Mouse (Mus musculus): ENCODE results near the gene Clps. TPM values are rescaled to one million over a fixed set of nuclear protein-coding genes. Genes with fewer than 3 reads are reported as not detected.
"Not testable (repeated sequence)": the region's sequence is repeated elsewhere in the genome, so short reads cannot be mapped to it uniquely, and the experiment has no call there.

The Clps gene
- total RNA-seq, 1 experiment from 2014 or later = not detected

DNA sequence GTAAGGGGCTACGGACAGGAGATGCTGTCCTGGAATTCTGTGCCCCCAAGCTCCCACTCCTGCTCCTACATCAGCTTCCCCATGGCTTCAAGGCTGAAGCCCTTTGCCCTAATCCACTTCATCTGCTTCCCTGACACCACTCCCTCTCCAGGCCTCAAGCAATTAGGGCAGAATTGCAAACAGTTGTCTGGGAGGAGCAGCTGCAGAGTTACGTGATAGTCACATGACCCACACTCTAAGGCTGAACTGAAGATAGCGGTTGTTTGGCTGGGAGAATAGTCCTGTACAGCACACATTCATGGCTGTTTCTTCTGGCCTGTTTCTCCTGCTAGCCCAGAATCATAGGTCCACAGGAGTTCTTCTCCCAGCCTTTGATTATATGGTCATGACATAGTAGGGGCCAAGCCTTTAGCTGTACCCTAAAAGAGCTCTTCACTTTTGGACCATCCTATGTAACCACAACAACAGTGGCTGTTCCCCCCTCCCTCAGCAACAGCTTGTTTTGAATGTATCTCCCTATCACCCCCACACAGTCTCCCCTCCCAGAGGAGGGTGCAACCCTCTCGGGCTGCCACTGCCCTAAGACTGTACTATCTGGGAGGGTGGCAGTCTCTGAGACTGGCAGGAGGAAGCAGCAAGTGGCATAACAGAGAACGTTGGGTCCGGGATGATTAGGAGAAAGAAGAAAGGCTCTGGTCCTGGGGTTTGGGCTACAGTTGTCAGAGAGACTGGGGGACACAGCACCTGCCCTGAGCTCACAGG lies 3.8 kb downstream of the Clps start:
- no peak for ATAC-seq (replicated peaks; ENCODE audit: insufficient number of reproducible peaks, low FRiP score, low TSS enrichment, poor library complexity, severe bottlenecking)

DNA sequence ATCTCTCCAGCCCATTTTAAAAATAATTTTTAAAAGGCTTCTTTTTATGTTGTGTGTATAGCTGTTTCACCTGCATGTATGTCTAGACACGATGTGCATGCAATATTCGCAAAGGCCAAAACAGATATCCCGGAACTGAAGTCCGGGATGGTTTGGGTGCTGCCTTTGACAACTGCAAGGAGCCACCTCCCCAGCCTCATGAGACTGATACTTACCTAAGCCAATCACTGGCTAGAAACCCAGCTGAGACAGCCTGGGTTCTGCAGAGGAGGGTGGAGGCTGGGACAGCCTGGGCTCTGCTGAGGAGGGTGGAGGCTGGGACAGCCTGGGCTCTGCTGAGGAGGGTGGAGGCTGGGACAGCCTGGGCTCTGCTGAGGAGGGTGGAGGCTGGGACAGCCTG lies 6.5 kb downstream of the Clps start:
- ATAC-seq (replicated peaks; ENCODE audit: insufficient number of reproducible peaks, low FRiP score, low TSS enrichment, poor library complexity, severe bottlenecking) = not testable (repeated sequence)

DNA sequence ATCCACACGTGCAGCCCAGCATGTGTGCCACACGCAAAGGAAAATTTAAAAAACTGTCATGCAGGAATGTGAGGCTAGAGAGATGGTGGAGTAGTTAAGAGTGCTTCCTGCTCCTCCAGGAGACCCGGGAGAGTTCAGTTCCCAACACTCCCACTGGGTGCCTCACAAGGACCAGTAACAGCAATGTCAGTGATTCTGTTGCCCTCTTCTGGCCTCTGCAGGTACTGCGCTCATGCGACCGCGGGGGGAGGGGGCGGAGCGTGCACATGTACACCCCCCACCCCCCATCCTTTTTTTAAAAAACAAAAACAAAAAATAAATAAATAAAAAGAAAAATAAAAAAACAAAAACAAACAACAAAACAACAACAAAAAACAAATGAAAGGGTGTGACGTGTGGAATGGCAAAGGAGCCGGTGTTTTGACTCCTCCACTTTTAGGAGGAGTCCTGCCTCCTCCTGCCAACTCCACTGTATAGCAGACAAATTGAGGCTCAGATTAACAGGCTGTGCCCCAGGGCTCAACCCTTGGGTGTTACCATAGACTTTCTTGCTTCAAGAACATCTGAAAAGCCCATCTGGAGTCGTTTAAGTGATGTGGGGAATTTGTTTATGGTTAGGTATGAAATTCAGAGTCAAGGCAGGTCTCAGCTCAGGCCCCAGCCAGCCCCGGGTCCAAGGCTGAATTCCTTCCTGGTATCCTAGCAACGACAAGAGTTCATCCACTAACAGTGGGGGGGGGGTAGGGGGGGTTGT lies 7.3 kb downstream of the Clps start:
- ATAC-seq (replicated peaks; ENCODE audit: insufficient number of reproducible peaks, low FRiP score, low TSS enrichment, poor library complexity, severe bottlenecking) = peak; percentile 77; the same call in 1 of the 2 replicates

DNA sequence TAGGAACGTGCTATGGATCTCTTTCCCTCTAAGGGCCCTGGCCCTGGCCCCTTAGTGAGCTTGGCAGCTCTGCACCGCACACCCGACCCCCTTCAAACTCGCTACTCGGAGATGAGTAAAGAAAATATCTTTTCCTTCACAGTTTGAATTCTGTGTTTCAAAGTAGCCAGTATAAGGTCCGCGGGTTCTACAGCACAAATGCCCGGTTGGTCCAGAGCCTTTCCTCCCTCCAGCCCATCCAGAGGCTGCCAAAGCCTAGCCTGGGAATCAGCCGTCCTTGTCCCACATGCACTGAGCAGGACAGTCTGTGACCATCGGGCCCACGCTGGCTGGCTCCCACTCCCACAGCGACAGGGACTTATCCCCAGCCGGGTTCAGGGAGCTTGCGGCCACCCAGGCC lies 11.5 kb downstream of the Clps start, which contains the start of gene Clpsl2:
TSS of gene Clpsl2 (plus strand) at position 301 of the 400 bp plus-strand sequence.
- no peak for ATAC-seq (replicated peaks; ENCODE audit: insufficient number of reproducible peaks, low FRiP score, low TSS enrichment, poor library complexity, severe bottlenecking)

DNA sequence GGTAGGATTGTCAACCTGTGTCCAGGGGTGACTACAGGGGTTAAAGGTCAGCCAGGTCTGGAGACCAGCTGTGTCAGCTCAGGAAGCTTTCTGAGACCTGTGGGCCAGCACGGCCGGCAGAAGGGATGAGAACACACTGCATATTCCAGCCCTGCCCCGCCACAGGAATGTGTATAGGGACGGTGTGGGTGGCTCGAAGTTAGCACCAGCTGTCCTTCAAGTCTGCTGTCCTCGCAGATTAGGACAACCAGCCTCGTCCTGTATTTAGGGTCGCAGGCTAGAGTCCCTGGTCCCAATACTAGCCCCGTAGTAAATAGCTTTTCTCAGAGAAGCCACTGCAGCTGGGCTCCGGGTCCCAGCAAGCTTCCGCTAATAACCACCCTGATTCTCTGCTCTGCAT lies 12.0 kb downstream of the Clps start:
- no peak for ATAC-seq (replicated peaks; ENCODE audit: insufficient number of reproducible peaks, low FRiP score, low TSS enrichment, poor library complexity, severe bottlenecking)

DNA sequence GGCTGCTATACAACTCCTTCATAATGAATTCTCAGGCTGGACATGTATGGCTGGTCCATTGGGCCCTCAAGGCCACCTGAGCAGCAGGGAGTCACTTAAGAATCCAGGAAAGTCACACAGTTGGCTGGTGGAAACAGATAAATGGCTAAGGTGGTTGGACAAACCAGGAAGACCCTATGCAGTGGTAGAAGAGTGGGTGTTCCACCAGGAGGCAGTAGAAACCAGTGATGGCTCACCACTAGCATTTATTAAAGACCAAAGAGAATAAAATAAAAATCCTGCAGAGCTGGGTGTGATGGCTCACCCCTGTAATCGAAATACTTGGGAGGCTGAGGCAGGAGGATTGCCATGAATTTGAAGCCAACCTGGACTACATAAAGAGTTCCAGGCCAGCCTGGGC lies 13.6 kb downstream of the Clps start:
- ATAC-seq (replicated peaks; ENCODE audit: insufficient number of reproducible peaks, low FRiP score, low TSS enrichment, poor library complexity, severe bottlenecking) = no peak

DNA sequence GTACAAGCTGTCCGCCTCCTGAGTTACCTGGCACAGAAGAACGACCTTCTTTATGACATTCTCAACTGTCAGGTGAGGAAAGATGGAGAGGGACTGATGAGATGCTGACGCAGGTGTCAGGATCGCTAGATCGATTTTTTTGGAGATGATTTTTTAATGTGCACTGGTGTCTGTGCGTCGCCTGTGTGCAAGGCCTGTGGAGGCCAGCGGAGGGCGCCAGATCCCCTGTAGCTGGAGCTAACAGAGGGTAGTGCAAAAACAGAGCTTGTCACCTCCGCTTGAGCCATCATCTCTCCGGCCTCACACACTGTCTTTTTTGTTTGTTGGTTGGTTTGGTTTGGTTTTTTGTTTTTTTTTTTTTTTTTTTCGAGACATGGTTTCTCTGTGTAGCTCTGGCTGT lies 22.7 kb downstream of the Clps start:
- no peak for ATAC-seq (replicated peaks; ENCODE audit: insufficient number of reproducible peaks, low FRiP score, low TSS enrichment, poor library complexity, severe bottlenecking)

DNA sequence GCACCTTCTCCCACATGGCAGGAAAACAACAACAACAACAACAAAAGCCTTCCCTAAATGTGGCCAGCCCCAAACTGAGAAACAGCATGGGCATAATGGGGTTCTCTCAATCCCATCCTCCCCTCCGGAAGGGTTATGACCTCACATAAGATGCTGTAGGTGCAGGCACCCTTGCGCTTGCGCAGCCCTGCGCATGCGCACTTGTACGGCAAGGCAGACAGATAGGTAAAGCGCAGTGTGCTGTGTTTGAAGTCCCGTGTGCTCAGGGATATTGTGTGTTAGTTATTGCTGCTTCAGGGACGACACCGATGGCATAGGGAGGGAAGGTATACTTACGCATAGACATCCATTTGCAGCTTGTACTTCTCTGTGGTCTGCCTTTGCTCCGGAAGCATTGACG lies 27.2 kb downstream of the Clps start:
- no peak for ATAC-seq (replicated peaks; ENCODE audit: insufficient number of reproducible peaks, low FRiP score, low TSS enrichment, poor library complexity, severe bottlenecking)

DNA sequence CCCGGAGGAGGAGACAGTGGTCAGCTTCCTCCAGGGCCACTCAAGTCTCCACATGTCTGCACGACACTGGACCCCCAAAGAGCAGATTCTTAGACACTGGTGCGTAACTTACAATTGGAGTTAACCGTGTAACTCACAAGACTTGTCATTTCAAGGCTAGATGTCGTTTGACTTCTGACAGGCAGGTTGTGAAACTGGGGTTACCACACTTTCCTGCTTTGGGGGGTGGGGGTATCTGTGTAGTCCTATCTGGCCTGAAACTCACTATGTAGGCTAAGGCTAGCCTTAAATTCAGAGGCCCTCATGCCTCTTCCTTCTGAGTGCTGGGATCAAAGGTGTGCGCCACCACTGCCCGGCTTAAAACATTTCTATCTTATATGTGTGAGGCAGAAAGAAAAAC lies 28.0 kb downstream of the Clps start:
- ATAC-seq (replicated peaks; ENCODE audit: insufficient number of reproducible peaks, low FRiP score, low TSS enrichment, poor library complexity, severe bottlenecking) = no peak

DNA sequence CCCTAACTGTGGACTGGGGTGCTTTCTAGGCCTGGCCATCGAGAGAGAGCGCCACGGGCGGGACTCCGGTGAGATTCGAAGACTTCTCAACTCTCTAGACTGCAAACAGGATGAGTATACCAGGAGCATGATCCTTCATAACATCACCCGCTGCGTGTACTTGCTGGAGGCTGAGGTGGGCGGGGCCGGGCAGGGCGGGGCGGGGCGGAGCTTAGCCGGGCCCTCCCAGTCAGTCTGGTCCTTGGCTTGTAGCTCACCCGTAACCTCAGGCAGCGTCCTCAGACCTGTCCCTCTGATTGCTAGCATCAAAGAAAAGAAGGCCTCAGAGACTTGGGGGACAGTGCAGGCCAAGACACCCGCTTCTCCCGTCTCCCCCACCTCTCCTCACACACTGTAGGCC lies 28.6 kb downstream of the Clps start:
- ATAC-seq (replicated peaks; ENCODE audit: insufficient number of reproducible peaks, low FRiP score, low TSS enrichment, poor library complexity, severe bottlenecking) = no peak

DNA sequence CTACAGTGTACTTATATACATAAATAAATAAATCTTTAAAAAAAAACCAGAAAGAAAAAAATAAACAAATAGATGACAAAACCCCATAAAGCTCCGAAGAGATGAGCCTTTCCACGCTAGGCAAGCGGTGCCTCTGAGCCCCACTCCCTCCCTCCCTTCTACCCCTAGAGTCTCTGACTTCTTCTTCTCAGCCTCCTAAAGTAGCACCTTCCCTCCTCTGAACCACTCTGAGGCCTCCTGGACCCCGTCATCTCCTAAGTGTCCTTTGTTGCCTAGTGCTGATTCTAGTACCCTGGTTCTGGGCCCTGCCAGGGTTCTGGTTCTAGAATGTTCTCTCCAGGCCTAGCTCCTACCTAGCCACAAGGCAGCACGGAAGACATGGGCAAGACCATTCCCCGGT lies 30.1 kb downstream of the Clps start, which contains the start of gene Armc12:
TSS of gene Armc12 (plus strand) at position 301 of the 400 bp plus-strand sequence.
- no peak for ATAC-seq (replicated peaks; ENCODE audit: insufficient number of reproducible peaks, low FRiP score, low TSS enrichment, poor library complexity, severe bottlenecking)

DNA sequence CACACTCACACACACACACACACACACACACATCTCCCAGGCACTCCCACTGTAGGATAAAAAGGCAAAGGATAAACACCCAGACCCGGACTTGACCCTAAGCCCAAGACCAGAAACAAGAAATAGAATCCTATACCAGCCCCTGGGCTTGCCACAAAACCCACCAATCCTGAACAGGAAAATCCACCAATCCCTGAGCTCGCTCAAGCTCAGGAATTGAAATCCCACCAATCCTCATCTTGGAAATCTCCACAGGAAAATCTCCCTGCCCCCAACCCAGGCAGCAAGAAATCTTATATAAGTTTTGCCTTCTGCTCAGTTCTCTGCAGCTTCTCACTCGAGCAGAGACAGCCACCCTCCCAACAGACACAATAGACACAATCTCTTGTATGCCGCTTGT lies 31.4 kb downstream of the Clps start:
- no peak for ATAC-seq (replicated peaks; ENCODE audit: insufficient number of reproducible peaks, low FRiP score, low TSS enrichment, poor library complexity, severe bottlenecking)

DNA sequence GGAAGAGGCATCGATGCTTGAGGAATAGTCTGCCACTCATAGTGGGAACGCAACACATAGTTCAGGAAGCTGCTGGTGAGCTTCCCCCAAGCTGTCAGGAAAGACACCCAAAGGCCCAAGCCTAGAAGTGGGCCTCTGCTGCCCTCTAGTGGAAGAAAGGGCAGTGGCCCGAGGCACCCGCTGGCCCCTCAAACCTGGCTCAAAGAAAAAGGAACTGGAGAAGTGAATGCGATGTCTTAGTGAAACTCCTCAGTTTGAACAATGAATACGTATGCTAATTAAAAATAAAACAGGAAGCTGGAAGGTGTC lies 32.6 kb downstream of the Clps start:
- peak; percentile 72; the same call in 1 of the 2 replicates for ATAC-seq (replicated peaks; ENCODE audit: insufficient number of reproducible peaks, low FRiP score, low TSS enrichment, poor library complexity, severe bottlenecking)

DNA sequence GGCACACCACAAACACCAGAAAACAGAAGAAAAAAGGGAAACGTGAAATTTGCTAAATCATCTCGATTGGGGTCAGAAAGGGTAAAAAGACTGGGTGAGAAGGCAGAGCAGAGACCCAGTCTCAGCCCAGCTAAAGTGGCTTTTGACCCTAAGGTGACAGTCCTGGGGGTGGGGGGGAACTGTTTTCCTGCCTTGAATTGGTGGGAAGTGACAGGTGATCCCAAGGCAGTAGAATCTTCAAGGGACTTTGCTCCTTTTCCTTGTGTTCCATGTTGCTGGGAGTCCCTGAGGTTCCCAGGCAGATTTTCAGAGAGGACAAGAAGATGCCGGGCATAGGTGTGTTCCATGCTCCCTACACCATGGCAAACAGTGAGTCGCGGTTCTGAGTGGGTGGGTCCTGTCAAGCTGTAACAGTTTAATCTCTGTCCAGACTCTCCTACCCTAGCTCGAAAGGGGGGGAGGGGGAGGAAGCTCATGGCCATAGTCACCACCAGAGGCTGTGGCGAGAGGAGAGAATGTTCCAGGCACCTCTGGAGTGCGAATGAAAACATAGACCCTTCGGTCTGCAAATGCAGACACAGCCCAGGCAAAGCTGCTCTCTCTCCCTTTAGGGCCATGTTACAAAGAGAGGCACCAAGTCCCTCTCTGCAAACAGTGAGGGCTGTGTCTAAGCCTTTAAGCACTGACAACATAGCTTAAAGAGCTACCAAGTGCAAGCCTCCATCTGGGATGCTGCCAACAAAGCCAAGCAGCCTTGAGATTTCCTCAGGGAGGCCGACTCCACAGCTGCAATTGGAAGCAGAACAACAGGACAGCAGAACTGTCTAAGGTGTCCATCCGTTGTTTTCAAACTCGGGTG lies 33.2 kb downstream of the Clps start:
- no peak for ATAC-seq (replicated peaks; ENCODE audit: insufficient number of reproducible peaks, low FRiP score, low TSS enrichment, poor library complexity, severe bottlenecking)

DNA sequence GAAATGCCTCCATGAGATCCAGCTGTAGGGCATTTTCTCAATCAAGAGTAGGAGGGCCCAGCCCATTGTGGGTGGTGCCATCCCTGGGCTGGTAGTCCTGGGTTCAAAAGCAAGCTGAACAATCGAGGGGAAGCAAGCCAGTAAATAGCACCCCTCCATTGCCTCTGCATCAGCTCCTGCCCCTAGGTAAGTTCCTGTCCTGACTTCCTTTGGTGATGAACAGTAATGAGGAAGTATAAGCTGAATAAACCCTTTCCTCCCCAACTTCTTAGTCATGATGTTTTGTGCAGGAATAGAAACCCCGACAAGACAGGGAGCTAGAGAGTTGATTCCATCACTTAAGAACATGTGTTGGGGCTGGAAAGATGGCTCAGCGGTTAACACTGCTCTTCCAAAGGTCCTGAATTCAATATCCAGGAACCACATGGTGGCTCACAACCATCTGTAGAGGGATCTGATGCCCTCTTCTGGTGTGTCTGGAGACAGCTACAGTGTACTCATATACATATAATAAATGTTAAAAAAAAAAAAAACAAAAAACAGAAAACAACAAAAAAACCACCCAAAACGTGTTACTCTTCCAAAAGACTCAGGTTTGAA lies 35.6 kb downstream of the Clps start:
- ATAC-seq (replicated peaks; ENCODE audit: insufficient number of reproducible peaks, low FRiP score, low TSS enrichment, poor library complexity, severe bottlenecking) = no peak

DNA sequence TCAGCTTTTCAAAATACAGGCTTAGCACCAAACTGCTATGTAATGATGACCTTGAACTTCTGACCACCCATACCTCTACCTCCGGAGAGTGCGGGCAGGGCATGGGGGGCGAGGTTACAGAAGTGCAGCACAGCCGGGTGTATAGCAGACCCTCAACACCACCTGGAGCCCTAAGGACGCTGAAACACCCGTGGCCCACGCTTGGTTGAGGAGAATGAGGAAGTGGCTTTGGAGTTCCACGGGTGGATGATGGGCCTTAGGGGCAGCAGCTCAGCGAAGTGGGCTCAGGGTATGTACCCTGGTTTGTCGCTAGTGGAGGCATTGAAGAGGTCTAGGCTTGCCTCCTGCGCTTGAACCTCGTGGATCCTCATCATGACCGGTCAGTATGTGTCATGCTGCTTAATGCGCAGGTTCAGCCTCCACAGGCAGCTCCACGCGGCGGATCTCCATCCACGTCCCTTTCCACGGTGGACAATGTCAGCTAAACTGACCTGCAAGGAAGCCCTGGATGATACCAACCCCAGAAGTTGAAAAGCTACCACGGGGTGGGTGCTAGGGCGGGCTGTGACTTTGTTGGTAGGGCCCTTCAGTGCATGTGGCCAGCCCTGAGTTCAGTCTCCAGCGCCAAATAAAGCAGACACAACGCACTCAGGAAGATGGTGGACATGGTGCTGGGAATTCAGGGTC lies 36.4 kb downstream of the Clps start:
- no peak for ATAC-seq (replicated peaks; ENCODE audit: insufficient number of reproducible peaks, low FRiP score, low TSS enrichment, poor library complexity, severe bottlenecking)

DNA sequence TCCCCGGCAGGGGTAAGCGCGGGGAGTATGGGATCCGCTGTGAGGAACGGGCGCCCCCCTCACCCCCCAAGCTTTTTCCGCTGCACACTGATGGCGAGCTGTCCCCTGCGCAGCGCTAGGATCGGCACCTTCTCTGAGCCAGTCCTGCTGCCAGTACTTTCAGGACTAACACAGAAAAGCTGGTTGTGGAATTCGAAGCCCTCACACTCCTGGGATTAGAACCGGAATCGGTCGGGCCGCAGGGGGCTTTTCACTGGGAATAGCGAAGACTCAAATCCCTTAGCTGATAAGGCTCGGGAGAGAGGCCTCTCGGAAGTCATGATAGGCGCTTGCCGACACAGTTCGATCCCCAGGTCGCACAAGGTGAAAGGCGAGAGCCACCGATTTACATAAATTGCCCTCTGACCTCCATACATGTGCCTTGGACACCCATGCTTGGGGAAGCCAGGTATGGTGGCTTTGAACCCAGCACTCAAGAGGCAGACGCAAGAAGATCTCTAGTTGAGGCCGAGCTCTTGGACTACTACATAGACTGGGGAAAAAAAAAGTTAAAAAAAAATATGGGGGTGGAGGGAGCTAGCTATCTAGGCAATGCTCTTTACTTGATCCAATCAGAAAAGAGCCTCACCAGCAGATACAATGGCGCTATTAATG lies 37.1 kb downstream of the Clps start:
- no peak for ATAC-seq (replicated peaks; ENCODE audit: insufficient number of reproducible peaks, low FRiP score, low TSS enrichment, poor library complexity, severe bottlenecking)

Measured in monocyte, adult 5-6 weeks (primary cell).